Mouse (Mus musculus): ENCODE measurements around the gene Cnn3. TPM values are rescaled to one million over a fixed set of nuclear protein-coding genes. Genes with fewer than 3 reads are reported as not detected.

Gene Cnn3
- polyA plus RNA-seq, 1 experiment from 2014 or later = 444 TPM

DNA sequence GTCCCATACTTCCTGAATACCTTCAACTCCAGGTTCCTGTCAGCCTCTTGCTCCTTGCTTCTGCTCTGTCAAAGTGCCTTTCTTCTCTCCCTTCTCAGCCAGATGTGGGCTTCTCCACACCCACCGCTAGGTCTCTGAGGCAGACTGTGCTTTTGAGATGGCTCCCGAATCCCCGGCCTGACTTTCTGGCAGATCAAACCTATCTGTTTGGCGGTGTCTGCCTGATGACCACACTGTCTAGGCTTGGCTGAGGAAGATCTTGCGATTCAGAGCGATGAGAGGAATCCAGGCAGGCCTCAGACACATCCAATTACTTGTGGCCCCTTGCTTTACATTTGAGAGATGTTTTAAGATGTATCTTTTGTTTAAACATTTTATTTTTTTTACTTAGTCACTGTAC, 24.2 kb upstream of the Cnn3 start:
- H3K4me3 ChIP-seq (replicated peaks; ENCODE audit: low read depth, low read length) = no peak overlapping the region
- 79% methylated on average over 6 of the region's 6 CpGs for WGBS
- no peak for ATAC-seq (replicated peaks; ENCODE audit: low FRiP score, low read depth)
- DNase-seq (ENCODE audit: low spot score) = no peak
- H3K4me2 ChIP-seq (ENCODE audit: low read length) = no peak overlapping the region
- H3K4me1 ChIP-seq (replicated peaks; ENCODE audit: insufficient read depth, low read length) = no peaks in the 10 kb centered on the region
- H3K36me3 ChIP-seq (ENCODE audit: insufficient read depth, low read length) = no peaks in the 10 kb centered on the region
- H3K9me3 ChIP-seq (replicated peaks; ENCODE audit: low read length) = no peaks in the 10 kb centered on the region
- no peak overlapping the region for H3K9ac ChIP-seq (ENCODE audit: low read depth, low read length)
- no peak for TF ChIP-seq CTCF (IDR thresholded peaks at IDR 0.05; ENCODE audit: low read depth)
- no peaks in the 10 kb centered on the region for H3K27me3 ChIP-seq (ENCODE audit: insufficient read depth, low read length)
- H3K27ac ChIP-seq = no peak overlapping the region

- DNase-seq (ENCODE audit: low spot score) = no peak
- Histone ChIP-seq H3K27me3 (ENCODE audit: insufficient read depth, low read length) (no peaks in the 10 kb centered on the region), H3K9me3 (replicated peaks; ENCODE audit: low read length) (no peaks in the 10 kb centered on the region), H3K4me2 (ENCODE audit: low read length) (no peak overlapping the region), H3K9ac (ENCODE audit: low read depth, low read length) (no peak overlapping the region), H3K36me3 (ENCODE audit: insufficient read depth, low read length) (no peaks in the 10 kb centered on the region), H3K4me1 (replicated peaks; ENCODE audit: insufficient read depth, low read length) (no peaks in the 10 kb centered on the region), H3K4me3 (replicated peaks; ENCODE audit: low read depth, low read length) (no peak overlapping the region), H3K27ac (no peak overlapping the region)
- 61% methylated on average over 5 of the region's 5 CpGs for WGBS
- TF ChIP-seq CTCF (IDR thresholded peaks at IDR 0.05; ENCODE audit: low read depth) = no peak
- no peak for ATAC-seq (replicated peaks; ENCODE audit: low FRiP score, low read depth)
Measured at GRCm38 (mm10) chr3:121403449-121403848, 22.8 kb upstream of the Cnn3 start.

DNA sequence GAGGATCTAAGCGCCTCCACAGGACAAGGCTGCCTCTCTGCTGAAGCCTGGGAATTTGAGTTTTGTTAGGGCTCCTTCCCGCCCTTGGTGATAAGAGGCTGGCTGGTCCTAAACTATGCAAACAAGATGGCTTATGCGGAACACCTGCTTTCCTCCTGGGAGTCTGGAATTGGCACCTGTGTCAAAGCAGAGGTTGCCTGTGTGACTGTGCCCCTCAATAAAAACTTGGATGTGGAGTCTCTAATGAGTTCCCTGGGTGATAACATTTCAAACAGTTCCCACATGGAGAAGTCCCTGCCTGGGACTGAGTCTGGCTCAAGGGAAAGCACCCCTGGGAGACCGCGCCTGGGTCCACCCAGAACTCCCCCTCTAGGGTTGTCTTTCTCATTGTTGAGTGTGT, 21.2 kb upstream of the Cnn3 start:
- H3K4me2 ChIP-seq (ENCODE audit: low read length) = no peak overlapping the region
- ATAC-seq (replicated peaks; ENCODE audit: low FRiP score, low read depth) = no peak

DNA sequence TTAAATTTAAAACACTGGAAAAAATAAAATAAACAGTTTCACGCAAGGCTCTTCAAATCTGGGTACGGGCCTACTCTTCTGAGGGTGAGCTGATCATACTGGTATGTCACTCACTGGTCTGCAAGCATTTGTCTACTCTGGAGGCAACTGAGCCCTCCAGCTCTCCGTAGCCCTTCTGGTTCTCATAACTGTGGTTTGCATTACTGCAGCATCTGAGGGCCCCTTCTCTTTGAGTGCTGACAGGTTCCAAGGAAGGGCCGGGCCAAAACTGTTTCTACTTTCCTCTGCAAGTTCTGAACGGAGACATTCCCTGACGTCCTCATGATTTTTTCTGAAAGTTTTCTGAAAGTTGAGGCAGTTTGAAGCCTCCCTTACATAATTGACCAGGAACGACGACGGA, 18.9 kb upstream of the Cnn3 start:
- Histone ChIP-seq H3K4me3 (replicated peaks; ENCODE audit: low read depth, low read length) (no peak overlapping the region), H3K4me1 (replicated peaks; ENCODE audit: insufficient read depth, low read length) (no peaks in the 10 kb centered on the region), H3K9ac (ENCODE audit: low read depth, low read length) (no peak overlapping the region), H3K36me3 (ENCODE audit: insufficient read depth, low read length) (no peaks in the 10 kb centered on the region), H3K9me3 (replicated peaks; ENCODE audit: low read length) (no peaks in the 10 kb centered on the region), H3K27ac (no peak overlapping the region), H3K27me3 (ENCODE audit: insufficient read depth, low read length) (no peaks in the 10 kb centered on the region), H3K4me2 (ENCODE audit: low read length) (no peak overlapping the region)
- no peak for TF ChIP-seq CTCF (IDR thresholded peaks at IDR 0.05; ENCODE audit: low read depth)
- WGBS = 78% methylated on average over 9 of the region's 9 CpGs
- DNase-seq (ENCODE audit: low spot score) = no peak
- ATAC-seq (replicated peaks; ENCODE audit: low FRiP score, low read depth) = no peak

More for the DNA sequence above, 21.2 kb upstream of the Cnn3 start:
- H3K27ac ChIP-seq = no peak overlapping the region
- H3K9me3 ChIP-seq (replicated peaks; ENCODE audit: low read length) = no peaks in the 10 kb centered on the region
- H3K4me1 ChIP-seq (replicated peaks; ENCODE audit: insufficient read depth, low read length) = no peaks in the 10 kb centered on the region
- no peaks in the 10 kb centered on the region for H3K36me3 ChIP-seq (ENCODE audit: insufficient read depth, low read length)
- DNase-seq (ENCODE audit: low spot score) = no peak
- no peak overlapping the region for H3K4me3 ChIP-seq (replicated peaks; ENCODE audit: low read depth, low read length)
- H3K9ac ChIP-seq (ENCODE audit: low read depth, low read length) = no peak overlapping the region
- no peaks in the 10 kb centered on the region for H3K27me3 ChIP-seq (ENCODE audit: insufficient read depth, low read length)
- TF ChIP-seq CTCF (IDR thresholded peaks at IDR 0.05; ENCODE audit: low read depth) = no peak
- WGBS = 87% methylated on average over 5 of the region's 5 CpGs

DNA sequence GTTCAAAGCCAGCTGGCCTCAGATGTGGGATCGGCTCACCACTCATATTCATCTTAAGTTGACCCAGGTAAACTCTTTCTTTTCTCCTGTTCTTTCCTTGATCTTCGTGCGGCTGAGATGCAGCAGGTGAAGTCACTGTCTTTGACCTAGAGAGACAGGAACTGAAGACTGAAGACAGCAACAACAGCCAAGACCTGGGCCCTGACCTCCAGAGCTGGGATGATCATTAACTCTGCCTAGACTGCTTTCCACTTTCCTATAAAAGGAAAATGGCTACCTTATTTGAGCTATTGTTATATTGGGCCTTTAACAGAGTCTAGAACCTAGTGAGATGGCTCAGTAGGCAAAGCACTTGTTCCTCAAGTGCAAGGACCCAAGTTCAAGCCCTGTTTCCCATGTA, 17.9 kb upstream of the Cnn3 start:
- Histone ChIP-seq H3K4me1 (replicated peaks; ENCODE audit: insufficient read depth, low read length) (no peaks in the 10 kb centered on the region), H3K4me3 (replicated peaks; ENCODE audit: low read depth, low read length) (no peak overlapping the region), H3K9me3 (replicated peaks; ENCODE audit: low read length) (no peaks in the 10 kb centered on the region), H3K27ac (no peak overlapping the region), H3K9ac (ENCODE audit: low read depth, low read length) (no peak overlapping the region), H3K4me2 (ENCODE audit: low read length) (no peak overlapping the region), H3K36me3 (ENCODE audit: insufficient read depth, low read length) (no peaks in the 10 kb centered on the region), H3K27me3 (ENCODE audit: insufficient read depth, low read length) (no peaks in the 10 kb centered on the region)
- ATAC-seq (replicated peaks; ENCODE audit: low FRiP score, low read depth) = no peak
- no peak for DNase-seq (ENCODE audit: low spot score)
- WGBS = 82% methylated on average over 3 of the region's 3 CpGs
- no peak for TF ChIP-seq CTCF (IDR thresholded peaks at IDR 0.05; ENCODE audit: low read depth)

DNA sequence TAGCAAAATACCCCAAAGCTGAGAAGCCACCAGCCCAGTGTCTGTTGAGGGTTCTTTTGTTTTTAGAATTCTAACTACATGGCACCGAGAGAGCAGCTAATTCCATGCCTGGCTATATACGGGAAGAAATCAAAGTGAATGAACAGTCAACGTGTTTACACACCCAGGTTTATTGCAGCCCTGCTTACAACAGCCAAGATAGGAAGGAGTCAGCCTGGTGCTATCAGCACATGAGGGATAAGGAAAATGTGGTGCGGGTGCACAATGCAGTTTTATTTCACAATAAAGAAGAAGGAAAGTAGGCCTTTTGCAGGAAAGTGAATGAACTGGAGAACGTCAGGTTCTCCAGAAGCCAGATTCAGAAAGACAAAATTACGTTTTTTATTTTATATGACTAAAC, 14.8 kb upstream of the Cnn3 start:
- Histone ChIP-seq H3K9me3 (replicated peaks; ENCODE audit: low read length) (no peaks in the 10 kb centered on the region), H3K27me3 (ENCODE audit: insufficient read depth, low read length) (no peaks in the 10 kb centered on the region), H3K36me3 (ENCODE audit: insufficient read depth, low read length) (no peaks in the 10 kb centered on the region), H3K4me2 (ENCODE audit: low read length) (no peak overlapping the region), H3K4me3 (replicated peaks; ENCODE audit: low read depth, low read length) (no peak overlapping the region), H3K9ac (ENCODE audit: low read depth, low read length) (no peak overlapping the region), H3K4me1 (replicated peaks; ENCODE audit: insufficient read depth, low read length) (no peaks in the 10 kb centered on the region), H3K27ac (no peak overlapping the region)
- ATAC-seq (replicated peaks; ENCODE audit: low FRiP score, low read depth) (no peak), DNase-seq (ENCODE audit: low spot score) (no peak)
- no peak for TF ChIP-seq CTCF (IDR thresholded peaks at IDR 0.05; ENCODE audit: low read depth)
- WGBS = 52% methylated on average over 6 of the region's 6 CpGs
